Mouse (Mus musculus) embryonic facial prominence, embryonic 10.5 days (tissue): Measurements from ENCODE around the gene Naif1. TPM values are rescaled to one million over a fixed set of nuclear protein-coding genes. Genes with fewer than 3 reads are reported as not detected.
A peak's percentile ranks its signal among the peaks of the same experiment; 100 is the strongest.
"Not testable (repeated sequence)": the region's sequence is repeated elsewhere in the genome, so short reads cannot be mapped to it uniquely, and the experiment has no call there.

Experiments used
- DNase-seq: peaks from one replicate; pipeline ENCODE4 v3.0.0-alpha.2; 2017; ENCODE audit warnings: low spot score
- H3K27ac ChIP-seq: fragments of 300-500 bp; sonication (generic); replicated peaks from 2 replicates; pipeline ENCODE4 v1.5.1; 2016; ENCODE audit warnings: mild to moderate bottlenecking
- H3K27me3 ChIP-seq: fragments of 300-500 bp; sonication (generic); replicated peaks from 2 replicates; pipeline ENCODE4 v1.6.1; 2016; ENCODE audit warnings: low read depth, mild to moderate bottlenecking; ENCODE audit not compliant: poor library complexity, severe bottlenecking
- H3K36me3 ChIP-seq: fragments of 300-500 bp; sonication (generic); replicated peaks from 2 replicates; pipeline ENCODE4 v1.6.1; 2016; ENCODE audit warnings: mild to moderate bottlenecking, moderate library complexity
- H3K4me1 ChIP-seq: fragments of 300-500 bp; sonication (generic); 2 replicates; pipeline ENCODE4 v1.6.1; 2016
- H3K4me3 ChIP-seq: fragments of 300-500 bp; sonication (generic); 2 replicates; pipeline ENCODE4 v1.5.1; 2016; ENCODE audit warnings: mild to moderate bottlenecking, moderate library complexity
- H3K9me3 ChIP-seq: fragments of 300-500 bp; sonication (generic); 2 replicates; pipeline ENCODE4 v1.6.1; 2016; ENCODE audit warnings: mild to moderate bottlenecking
- WGBS: fragments of 180-500 bp; shearing (Covaris S2); methylation state at CpG from one replicate; pipeline ENCODE4 v1.1.7; 2016; 5-methylcytosine and 5-hydroxymethylcytosine counted together
- polyA plus RNA-seq: library from polyadenylated mRNA; unstranded; fragments of >200 nt; fragmentation: Nextera tagmentation; extraction: Ambion mirVana; gene quantifications from 2 replicates; pipeline ENCODE4 v1.2.1, GENCODE M21; 2016

The Naif1 gene
- polyA plus RNA-seq, 1 experiment from 2014 or later = 6.8 TPM

DNA sequence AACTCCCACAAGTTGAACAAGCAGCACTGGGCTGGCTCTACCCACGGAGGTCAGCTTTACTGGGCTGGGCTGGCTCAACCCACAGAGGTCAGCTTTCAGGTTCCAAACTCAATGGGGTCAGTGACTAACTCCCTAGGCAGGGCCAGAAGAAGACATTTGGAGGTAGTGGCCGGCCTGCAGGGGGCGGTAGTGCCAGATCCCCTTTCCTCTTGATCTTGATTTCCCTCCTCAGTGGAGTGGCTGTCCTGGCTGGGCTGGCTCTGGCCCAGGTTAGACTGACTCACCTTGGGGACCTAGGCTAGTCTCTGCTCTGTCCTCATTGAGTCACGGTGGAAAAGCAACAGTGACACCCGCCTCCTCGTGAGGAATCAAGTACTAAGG lies 21.4 kb downstream of the Naif1 start:
- H3K4me3 ChIP-seq = no peak overlapping the region
- H3K27me3 ChIP-seq = no peaks in the 10 kb centered on the region
- WGBS = 77% methylated on average over 6 of the region's 6 CpGs
- no peak overlapping the region for H3K27ac ChIP-seq
- no peak for DNase-seq
- H3K4me1 ChIP-seq = 0 out of 2 replicates have a peak, but pooled peaks cover 3% of the 10 kb centered on the region
- no peaks in the 10 kb centered on the region for H3K36me3 ChIP-seq
- peaks cover 4% of the 10 kb centered on the region; the same call in 1 of the 2 replicates for H3K9me3 ChIP-seq

GRCm38 (mm10) chr2:32475361-32475760 lies 25.1 kb downstream of the Naif1 start:
- peaks cover 16% of the 10 kb centered on the region; the same call in 1 of the 2 replicates for H3K9me3 ChIP-seq
- H3K4me1 ChIP-seq, H3K27ac ChIP-seq, H3K4me3 ChIP-seq, DNase-seq, H3K27me3 ChIP-seq, H3K36me3 ChIP-seq: not testable (repeated sequence)
- WGBS = 90% methylated on average over 8 of the region's 9 CpGs

DNA sequence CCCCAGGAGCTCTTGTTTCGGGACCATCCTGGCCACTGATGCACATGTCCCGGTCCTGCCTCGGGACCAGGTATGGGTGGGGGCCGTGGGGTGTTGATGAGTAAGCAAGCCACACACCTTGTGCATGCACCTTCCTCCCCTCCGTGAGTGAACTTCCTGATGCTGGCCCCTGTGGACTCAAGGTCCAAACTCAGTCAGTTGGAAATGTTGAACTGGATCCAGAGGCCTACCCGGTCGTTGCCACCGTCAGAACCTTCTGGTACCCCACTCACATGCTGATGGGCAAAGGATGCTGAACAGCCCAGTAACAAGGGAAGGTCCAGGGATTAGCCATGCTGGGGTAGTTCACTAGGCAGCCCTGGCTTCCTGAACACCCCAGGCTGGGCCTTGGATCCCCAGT lies 32.1 kb downstream of the Naif1 start:
- Histone ChIP-seq H3K36me3 (no peaks in the 10 kb centered on the region), H3K4me3 (no peak overlapping the region), H3K9me3 (peaks cover 12% of the 10 kb centered on the region; the same call in 1 of the 2 replicates), H3K27me3 (no peaks in the 10 kb centered on the region), H3K4me1 (peaks cover 12% of the 10 kb centered on the region), H3K27ac (no peak overlapping the region)
- DNase-seq = no peak
- WGBS = 95% methylated on average over 8 of the region's 8 CpGs

DNA sequence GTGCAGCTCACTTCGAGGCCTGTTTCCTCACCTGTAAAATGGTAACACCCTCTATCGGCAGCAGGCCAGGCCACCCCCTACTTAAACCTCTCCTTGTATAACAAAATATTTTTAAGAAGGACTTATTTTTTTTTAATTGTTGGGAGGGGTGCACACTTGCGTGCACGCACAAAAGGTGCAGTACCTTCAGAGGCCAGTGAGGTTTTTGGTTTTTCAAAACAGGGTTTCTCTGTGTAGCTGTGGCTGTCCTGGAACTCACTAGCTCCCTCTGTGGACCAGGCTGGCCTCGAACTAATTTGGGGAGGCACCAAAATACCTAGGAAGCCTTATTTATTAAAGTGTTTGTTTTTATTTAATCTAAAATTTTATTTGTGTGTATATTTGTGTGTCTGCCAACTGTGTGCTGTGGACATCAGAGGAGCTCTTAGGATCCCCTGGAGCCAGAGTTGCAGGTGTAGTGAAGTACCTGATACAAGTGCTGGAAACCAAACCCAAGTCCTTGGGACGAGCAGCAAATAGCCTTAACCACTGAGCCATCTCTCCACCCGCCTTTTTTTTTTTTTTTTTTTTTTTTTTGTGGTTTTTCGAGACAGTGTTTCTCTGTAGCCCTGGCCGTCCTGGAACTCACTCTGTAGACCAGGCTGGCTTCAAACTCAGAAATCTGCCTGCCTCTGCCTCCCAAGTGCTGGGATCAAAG lies 33.1 kb downstream of the Naif1 start:
- whole genome bisulfite sequencing = 68% methylated on average over 9 of the region's 9 CpGs
- Histone ChIP-seq H3K4me3 (no peak overlapping the region), H3K36me3 (no peaks in the 10 kb centered on the region), H3K9me3 (peaks cover 7% of the 10 kb centered on the region; the same call in 1 of the 2 replicates), H3K27me3 (no peaks in the 10 kb centered on the region), H3K27ac (no peak overlapping the region), H3K4me1 (peaks cover 12% of the 10 kb centered on the region)
- no peak for DNase-seq

- Histone ChIP-seq H3K4me3 (no peak overlapping the region), H3K36me3 (no peaks in the 10 kb centered on the region), H3K9me3 (no peaks in the 10 kb centered on the region), H3K27ac (peak overlapping the region; percentile 59), H3K27me3 (no peaks in the 10 kb centered on the region), H3K4me1 (peaks cover 12% of the 10 kb centered on the region)
- 80% methylated on average over 6 of the region's 6 CpGs for WGBS
- DNase-seq = no peak
Measured at GRCm38 (mm10) chr2:32484933-32485332, 34.7 kb downstream of the Naif1 start.

DNA sequence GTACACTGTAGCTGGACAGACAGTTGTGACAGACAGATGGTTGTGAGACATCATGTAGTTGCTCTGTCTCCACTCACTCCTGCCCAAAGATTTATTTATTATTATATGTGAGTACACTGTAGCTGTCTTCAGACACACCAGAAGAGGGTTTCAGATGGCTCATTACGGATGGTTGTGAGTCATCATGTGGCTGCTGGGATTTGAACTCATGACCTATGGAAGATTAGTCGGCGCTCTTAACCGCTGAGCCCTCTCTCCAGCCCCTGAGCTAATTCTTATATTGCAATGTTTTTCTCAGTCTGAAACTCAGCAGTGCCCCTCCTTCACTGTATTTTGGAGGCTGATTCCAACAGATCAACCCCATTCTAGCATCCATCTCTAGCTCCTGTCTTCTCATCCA lies 35.5 kb downstream of the Naif1 start:
- no peaks in the 10 kb centered on the region for H3K36me3 ChIP-seq
- 91% methylated on average over 4 of the region's 4 CpGs for WGBS
- no peaks in the 10 kb centered on the region for H3K27me3 ChIP-seq
- DNase-seq = no peak
- H3K4me1 ChIP-seq = peaks cover 12% of the 10 kb centered on the region
- no peak overlapping the region for H3K4me3 ChIP-seq
- peak overlapping the region; percentile 65; the same call in 1 of the 2 replicates for H3K27ac ChIP-seq
- no peaks in the 10 kb centered on the region for H3K9me3 ChIP-seq

DNA sequence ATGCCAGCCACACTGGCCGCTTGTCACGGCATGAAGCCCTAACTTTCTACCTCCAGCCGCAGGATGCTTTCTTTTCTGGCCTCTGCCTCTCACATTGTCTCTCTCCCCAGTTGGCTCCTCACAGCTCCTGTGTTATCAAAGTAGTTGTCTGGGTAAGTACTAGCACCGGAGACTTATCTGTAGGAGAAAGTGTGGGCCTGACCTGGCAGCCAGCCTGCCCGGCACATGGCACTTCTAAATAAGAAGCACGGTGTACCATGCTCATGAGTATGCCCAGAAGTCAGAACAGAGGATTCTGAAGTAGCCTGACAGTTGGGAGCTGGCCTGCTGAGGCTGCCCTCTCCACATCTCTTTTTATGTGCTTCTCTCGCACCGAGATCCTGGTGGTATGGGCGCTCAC lies 35.9 kb downstream of the Naif1 start:
- no peaks in the 10 kb centered on the region for H3K36me3 ChIP-seq
- WGBS = 93% methylated on average over 9 of the region's 9 CpGs
- H3K9me3 ChIP-seq = no peaks in the 10 kb centered on the region
- H3K27me3 ChIP-seq = no peaks in the 10 kb centered on the region
- peaks cover 12% of the 10 kb centered on the region for H3K4me1 ChIP-seq
- H3K4me3 ChIP-seq = no peak overlapping the region
- peak overlapping the region; percentile 65 for H3K27ac ChIP-seq
- DNase-seq = no peak

GRCm38 (mm10) chr2:32487124-32487623 lies 36.9 kb downstream of the Naif1 start:
- DNase-seq = peak; percentile 91
- peaks cover 12% of the 10 kb centered on the region for H3K4me1 ChIP-seq
- H3K27ac ChIP-seq = peak overlapping the region; percentile 65
- no peaks in the 10 kb centered on the region for H3K9me3 ChIP-seq
- H3K4me3 ChIP-seq = no peak overlapping the region
- WGBS = 5% methylated on average over 6 of the region's 6 CpGs
- no peaks in the 10 kb centered on the region for H3K27me3 ChIP-seq
- H3K36me3 ChIP-seq = no peaks in the 10 kb centered on the region

GRCm38 (mm10) chr2:32488679-32489078 lies 38.4 kb downstream of the Naif1 start:
- 0 out of 2 replicates have a peak overlapping the region, but pooled peaks have one; percentile 7 for H3K27ac ChIP-seq

DNA sequence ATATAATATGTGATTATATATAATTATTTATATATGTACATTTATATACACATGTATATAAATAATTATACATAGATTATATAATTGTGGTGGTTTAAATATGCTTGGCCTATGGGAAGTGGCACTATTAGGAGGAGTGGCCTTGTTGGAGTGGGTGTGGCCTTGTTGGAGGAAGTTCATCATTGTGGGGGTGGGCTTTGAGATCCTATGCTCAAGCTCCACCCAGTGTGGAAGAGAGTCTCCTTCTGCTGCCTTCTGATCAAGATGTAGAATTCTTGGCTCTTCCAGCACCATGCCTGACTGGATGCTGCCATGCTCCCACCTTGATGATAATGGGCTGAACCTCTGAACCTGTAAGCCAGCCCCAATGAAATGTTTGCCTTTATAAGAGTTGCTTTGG lies 40.5 kb downstream of the Naif1 start:
- H3K4me3 ChIP-seq, H3K27ac ChIP-seq, H3K27me3 ChIP-seq, H3K36me3 ChIP-seq, H3K9me3 ChIP-seq, DNase-seq: not testable (repeated sequence)
- peaks cover 16% of the 10 kb centered on the region for H3K4me1 ChIP-seq

More at GRCm38 (mm10) chr2:32488679-32489078, 38.4 kb downstream of the Naif1 start:
- DNase-seq = peak; percentile 84
- Histone ChIP-seq H3K4me3 (no peak overlapping the region), H3K4me1 (peaks cover 12% of the 10 kb centered on the region), H3K27me3 (no peaks in the 10 kb centered on the region), H3K36me3 (no peaks in the 10 kb centered on the region), H3K9me3 (no peaks in the 10 kb centered on the region)
- 3% methylated on average over 5 of the region's 5 CpGs for WGBS

- Histone ChIP-seq H3K9me3 (no peaks in the 10 kb centered on the region), H3K27ac (no peak overlapping the region)
Measured at GRCm38 (mm10) chr2:32492661-32493060, 42.4 kb downstream of the Naif1 start.

GRCm38 (mm10) chr2:32493301-32493701 lies 43.0 kb downstream of the Naif1 start:
- Histone ChIP-seq H3K36me3 (no peaks in the 10 kb centered on the region), H3K27ac (no peak overlapping the region), H3K27me3 (no peaks in the 10 kb centered on the region), H3K4me3 (no peak overlapping the region), H3K9me3 (no peaks in the 10 kb centered on the region; the same call in 1 of the 2 replicates), H3K4me1 (peaks cover 17% of the 10 kb centered on the region)
- no peak for DNase-seq
- 78% methylated on average over 12 of the region's 12 CpGs for WGBS

More at GRCm38 (mm10) chr2:32492661-32493060, 42.4 kb downstream of the Naif1 start:
- Histone ChIP-seq H3K36me3 (no peaks in the 10 kb centered on the region), H3K27me3 (no peaks in the 10 kb centered on the region), H3K4me1 (peaks cover 17% of the 10 kb centered on the region), H3K4me3 (no peak overlapping the region)
- WGBS = 68% methylated on average over 2 of the region's 2 CpGs
- DNase-seq = no peak

DNA sequence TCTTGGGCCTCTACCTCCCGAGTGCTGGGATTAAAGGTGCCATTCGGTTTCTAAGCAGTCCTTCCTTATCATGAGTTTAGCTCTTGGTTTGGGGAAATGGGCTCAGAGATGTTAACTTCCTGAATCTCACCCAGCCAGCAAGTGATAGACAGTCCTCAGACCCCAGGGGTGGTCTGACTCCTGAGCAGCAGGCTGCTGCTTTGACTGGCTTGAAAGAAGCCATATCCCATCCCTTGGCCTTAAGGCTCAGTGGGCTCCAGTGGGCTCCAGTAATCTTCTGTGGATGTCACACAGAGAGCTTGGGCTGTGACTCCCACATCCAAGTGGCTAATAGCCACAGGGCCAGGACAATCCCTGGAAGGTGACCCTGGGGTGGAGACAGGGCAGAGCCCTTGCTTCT lies 44.3 kb downstream of the Naif1 start:
- Histone ChIP-seq H3K27me3 (no peaks in the 10 kb centered on the region), H3K4me1 (peaks cover 17% of the 10 kb centered on the region), H3K36me3 (no peaks in the 10 kb centered on the region), H3K4me3 (no peak overlapping the region), H3K9me3 (peaks cover 6% of the 10 kb centered on the region; the same call in 1 of the 2 replicates), H3K27ac (peak overlapping the region; percentile 60; the same call in 1 of the 2 replicates)
- DNase-seq = no peak
- WGBS = 77% methylated on average over 2 of the region's 2 CpGs
